Mouse (Mus musculus): ENCODE measurements around the gene Afdn.

Afdn gene

DNA sequence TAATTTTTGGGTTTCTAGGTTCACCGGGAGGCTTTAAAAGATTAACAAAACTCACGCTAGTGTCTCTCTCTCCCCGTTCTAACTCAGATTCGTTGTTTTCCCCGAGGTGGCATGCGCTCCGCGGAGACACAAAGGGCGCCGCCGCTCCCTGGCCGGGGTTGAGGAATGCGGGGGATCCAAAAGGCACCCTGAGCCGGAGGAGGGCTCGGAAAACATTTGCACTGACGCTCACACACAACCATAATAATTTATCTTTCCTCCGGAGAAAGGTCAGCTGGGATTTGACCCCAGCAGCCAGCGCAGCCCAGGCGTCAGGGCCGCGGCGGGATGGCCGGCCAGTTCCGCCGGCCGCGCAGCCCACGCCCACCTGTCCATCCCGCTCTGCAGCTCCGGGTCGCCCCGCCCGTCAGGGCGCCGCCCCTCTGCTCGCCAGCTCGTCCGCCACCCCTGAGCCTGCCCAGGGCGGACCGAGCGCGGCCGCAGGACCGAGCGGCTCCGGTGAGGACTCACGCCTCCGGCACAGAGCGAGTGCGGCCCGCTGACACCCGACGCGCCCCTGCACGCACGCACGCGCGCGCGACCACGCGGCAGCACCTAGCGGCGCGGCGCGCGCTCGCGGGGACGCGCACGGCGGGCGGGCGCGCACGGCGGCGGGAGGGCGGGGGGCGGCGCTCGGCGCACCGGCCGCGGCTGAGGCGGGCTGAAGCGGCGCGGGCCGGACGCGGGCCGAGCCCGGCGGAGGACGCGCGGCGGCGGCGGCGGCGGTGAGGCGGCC, at the start of gene Afdn:
Gene Afdn, plus strand, starts transcription at position 687 of the 775 bp plus-strand sequence.
- in situ Hi-C loops (cut with MboI, MseI) = loop anchor here (5.0 kb wide), 1 partner anchor 93 kb away; no protein-coding TSS in a partner anchor

DNA sequence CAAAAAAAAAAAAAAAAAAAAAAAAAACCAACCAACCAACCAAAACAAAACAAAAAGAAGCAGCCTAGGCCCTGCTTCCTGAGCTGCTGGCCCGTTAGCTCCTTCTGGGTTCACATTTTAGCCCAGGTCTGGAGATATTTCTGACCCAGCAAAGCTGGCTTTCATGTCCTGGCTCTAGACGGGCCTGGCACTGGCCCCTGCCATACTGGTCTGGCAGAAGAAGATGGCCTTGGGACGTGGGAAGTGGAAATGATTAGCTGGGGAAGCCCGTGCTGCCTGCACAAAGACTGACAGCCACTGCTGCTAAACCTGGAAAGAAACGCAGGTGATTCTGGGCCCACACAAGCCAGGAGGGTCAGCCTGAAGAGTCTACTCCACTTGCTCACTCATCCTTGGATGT, 49.2 kb upstream of the Afdn start:
- in situ Hi-C loops (cut with MboI, MseI) = no loop called here

GRCm38 (mm10) chr17:13712116-13712515, 48.2 kb upstream of the Afdn start:
- in situ Hi-C loops (cut with MboI, MseI) = no loop called here

- in situ Hi-C loops (cut with MboI, MseI) = no loop called here
Measured at GRCm38 (mm10) chr17:13712518-13712917, 47.8 kb upstream of the Afdn start.

- in situ Hi-C loops (cut with MboI, MseI) = no loop called here
Measured at GRCm38 (mm10) chr17:13714128-13714527, 46.2 kb upstream of the Afdn start.

GRCm38 (mm10) chr17:13714654-13715053, 45.7 kb upstream of the Afdn start:
- in situ Hi-C loops (cut with MboI, MseI) = no loop called here

DNA sequence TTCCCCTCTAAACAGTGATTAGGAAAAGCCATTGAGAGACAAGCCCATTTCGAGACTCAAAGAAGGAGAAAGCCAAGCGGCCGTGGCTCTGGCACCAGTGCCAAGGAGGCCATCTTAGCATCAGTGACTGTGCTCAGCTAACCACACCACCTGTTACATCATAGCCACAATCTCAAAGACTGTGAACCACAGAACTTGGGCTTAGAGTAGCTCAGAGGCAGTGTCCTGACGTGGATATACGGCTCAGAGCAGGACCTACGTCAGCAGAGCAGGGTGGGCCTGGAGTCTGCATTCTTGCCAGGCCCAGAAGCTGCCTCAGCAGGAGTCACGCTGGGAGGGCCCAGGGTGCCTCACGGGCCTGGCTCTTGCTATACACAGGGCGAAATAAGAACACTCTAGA, 44.8 kb upstream of the Afdn start:
- in situ Hi-C loops (cut with MboI, MseI) = no loop called here

- in situ Hi-C loops (cut with MboI, MseI) = no loop called here
Measured at GRCm38 (mm10) chr17:13716336-13716735, 44.0 kb upstream of the Afdn start.

- in situ Hi-C loops (cut with MboI, MseI) = no loop called here
Measured at GRCm38 (mm10) chr17:13717428-13717827, 42.9 kb upstream of the Afdn start.

DNA sequence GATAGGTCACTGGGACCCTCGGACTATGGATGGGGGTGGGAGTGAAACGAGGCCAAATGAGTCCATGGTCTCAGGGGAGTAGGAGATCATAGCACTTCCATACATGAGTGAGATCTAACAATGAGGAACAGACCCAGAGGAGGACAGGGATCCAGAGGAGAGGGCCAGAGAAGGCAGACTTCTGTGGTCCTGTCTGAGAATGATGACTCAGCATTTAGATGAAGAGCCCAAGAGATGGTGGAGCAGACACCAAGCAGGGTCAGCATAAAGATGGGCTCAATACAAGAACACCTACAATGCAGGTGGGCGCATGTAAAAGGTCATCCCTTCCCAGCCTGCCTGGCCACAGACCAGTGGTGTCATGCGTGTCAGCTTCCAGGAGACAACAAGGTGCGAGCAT, 40.2 kb upstream of the Afdn start:
- in situ Hi-C loops (cut with MboI, MseI) = no loop called here

DNA sequence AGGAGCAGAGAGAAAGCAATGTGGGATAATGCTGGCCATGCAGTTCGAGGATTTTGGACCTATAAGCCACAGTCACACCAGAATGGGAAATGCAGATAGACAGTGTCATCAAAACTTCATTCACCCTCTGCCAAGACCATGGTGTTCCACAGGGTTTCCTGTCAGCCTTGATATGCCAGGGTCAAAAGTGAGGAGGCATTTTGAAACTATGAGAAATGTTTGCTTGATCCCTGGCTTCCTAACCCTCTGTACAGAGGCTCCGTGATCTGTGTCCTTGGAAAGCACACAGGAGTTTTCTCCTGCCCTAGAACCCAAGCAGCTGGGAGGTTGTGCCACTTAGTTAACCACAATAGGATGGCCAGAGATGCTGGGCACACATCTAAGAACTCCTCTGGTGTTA, 39.0 kb upstream of the Afdn start:
- in situ Hi-C loops (cut with MboI, MseI) = no loop called here

- in situ Hi-C loops (cut with MboI, MseI) = no loop called here
Measured at GRCm38 (mm10) chr17:13722434-13722833, 37.9 kb upstream of the Afdn start.

GRCm38 (mm10) chr17:13725004-13725550, 35.3 kb upstream of the Afdn start:
- in situ Hi-C loops (cut with MboI, MseI) = no loop called here

DNA sequence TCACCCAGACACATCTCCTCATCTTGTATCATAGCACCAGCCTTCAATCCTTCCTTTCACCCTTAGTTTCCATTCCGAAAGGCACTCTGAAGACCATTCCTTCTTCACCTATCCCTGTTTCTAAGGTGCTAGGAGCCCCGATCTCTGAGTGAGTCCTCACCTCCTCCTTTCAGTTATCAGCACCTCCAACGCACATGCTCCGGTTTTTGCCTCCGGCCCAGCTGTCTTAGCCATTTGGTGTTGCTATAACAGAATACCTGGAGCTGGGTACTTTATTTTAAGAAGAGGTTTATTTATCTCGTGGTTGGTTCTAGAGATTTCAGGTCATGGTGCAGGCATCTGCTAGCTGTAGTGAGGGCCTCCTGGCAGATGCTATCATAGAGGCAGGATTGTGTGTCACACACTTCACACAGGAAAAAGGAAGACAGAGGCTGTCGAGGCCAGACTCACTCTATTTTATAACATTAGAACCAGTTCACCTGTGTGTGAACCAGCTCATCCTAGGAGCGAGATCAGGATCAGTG, 33.4 kb upstream of the Afdn start:
- in situ Hi-C loops (cut with MboI, MseI) = no loop called here

- in situ Hi-C loops (cut with MboI, MseI) = loop anchor here (5.0 kb wide), 1 partner anchor 139 kb away; no protein-coding TSS in a partner anchor
Measured at GRCm38 (mm10) chr17:13730980-13731726, 29.2 kb upstream of the Afdn start.

DNA sequence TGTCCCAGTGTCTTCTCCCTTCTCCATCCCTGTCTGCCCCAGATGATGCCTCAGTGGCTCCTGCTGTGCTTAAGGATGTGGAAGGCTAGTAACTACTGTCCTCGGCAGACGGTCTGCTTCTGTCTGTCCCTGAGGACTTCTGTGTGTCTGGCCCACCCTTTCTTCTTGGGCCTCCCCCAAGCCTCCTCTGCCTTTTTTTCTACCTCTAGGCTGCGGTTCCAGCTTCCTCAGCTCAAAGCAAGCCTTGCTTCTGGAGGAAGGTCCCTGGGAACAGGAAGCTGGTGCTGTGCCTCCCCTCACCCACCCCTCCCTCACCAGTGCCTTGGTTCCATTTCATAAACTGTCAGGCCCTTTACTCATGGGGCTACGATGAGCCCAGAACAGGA, 28.6 kb upstream of the Afdn start:
- in situ Hi-C loops (cut with MboI, MseI) = loop anchor here (5.0 kb wide), 1 partner anchor 139 kb away; no protein-coding TSS in a partner anchor

DNA sequence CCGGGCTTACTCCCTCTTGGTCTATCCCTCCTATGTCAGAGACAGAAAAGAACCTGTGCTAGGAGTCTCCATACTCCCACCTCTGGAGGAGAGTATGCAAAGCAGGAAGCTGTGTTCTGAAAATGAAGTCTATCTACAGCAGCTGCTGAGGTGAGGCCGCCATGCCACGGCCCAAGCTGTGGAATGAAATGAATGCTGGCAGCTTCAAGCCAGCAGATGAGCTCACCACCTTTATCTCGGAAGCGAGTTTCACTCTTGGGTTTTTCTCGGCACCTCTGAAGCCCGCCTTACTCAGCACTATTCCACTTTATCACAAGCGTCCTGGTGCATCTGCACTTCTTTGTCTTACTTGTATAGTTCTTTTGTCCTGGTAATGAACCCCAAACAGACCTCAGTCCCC, 27.7 kb upstream of the Afdn start:
- in situ Hi-C loops (cut with MboI, MseI) = loop anchor here (5.0 kb wide), 1 partner anchor 140 kb away; no protein-coding TSS in a partner anchor

DNA sequence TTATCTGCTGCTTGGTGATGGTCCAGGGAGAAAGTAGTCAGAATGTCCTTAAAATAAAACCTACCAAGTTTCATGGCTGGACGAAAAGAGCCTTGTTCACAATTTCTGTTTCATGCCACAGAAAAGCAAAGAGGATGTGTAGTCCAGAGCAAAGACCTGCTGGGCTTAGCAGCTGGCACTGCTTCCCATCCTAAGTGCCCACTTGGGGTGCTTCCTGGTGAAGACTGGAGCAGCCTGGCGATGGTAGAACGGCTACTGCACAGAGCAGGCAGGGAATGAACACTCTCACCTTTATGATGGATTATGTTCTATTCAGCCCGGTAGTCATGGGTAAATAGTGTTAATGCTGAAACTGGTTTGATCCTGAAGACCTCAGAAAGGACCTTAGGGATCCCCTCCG, 26.4 kb upstream of the Afdn start:
- in situ Hi-C loops (cut with MboI, MseI) = loop anchor here (5.0 kb wide), 1 partner anchor 142 kb away; no protein-coding TSS in a partner anchor

DNA sequence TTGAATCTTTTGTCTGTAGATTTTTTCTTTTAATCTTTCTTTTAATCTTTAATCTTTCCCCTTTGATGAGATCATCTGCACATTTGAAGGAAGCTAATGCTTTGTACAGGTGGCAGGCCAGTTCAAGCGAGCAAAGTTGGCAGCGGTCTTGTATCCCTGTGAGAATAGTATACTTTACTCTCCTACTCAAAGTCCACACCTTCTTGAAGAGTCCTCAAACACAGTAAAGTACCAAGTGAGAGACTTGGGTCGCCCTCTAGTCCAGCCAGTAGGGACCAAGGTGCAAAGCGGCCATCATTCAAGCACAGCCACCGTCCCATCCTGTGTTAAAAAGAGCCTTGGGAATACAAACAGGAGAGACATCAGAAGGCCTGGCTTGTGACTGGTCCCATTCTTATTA, 25.3 kb upstream of the Afdn start:
- in situ Hi-C loops (cut with MboI, MseI) = no loop called here

DNA sequence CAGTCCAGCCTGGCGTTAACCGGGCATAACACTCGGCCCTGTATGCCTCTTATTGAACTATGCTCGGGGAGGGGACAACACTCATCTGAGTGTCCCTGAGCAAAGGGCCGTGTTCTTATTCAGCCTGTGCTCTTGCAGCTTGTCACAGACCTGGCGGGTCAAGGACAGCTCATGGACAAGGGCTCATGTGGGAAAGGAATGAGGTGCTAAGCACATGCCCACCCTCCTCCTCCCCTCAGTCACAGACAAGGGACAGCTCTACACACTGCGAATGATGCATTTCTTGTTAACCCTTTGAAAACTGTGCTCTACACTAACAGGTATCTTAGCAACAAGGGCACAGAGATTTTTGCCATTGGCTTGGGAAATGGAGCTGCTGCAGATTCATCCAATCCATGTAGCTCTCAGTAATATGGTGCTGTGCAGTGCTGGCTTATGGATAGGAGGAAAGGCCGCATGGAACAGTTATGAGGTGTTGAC, 24.5 kb upstream of the Afdn start:
- in situ Hi-C loops (cut with MboI, MseI) = no loop called here

GRCm38 (mm10) chr17:13737336-13737735, 23.0 kb upstream of the Afdn start:
- in situ Hi-C loops (cut with MboI, MseI) = no loop called here

- in situ Hi-C loops (cut with MboI, MseI) = no loop called here
Measured at GRCm38 (mm10) chr17:13738121-13738776, 22.1 kb upstream of the Afdn start.
